In genomic region chr2:151575119-151575698, GRCm38 (mm10) we compare ENCODE assay signal across 8 mouse cellular contexts. TPM values are rescaled to one million over a fixed set of nuclear protein-coding genes. Genes with fewer than 3 reads are reported as not detected.
DNase-seq lines count a peak whose midpoint lies in the region; ATAC-seq and TF ChIP-seq lines count a peak whose summit lies in the region.

No protein-coding gene starts in this region.

- H3K27ac ChIP-seq in layer of hippocampus, adult 2 months: peak overlapping the region; percentile 99
- peak overlapping the region; percentile 86 for H3K27ac ChIP-seq in cerebellum, adult 2 months (ENCODE audit: insufficient read depth, low read length)
- H3K27ac ChIP-seq in intestine, postnatal 0 days (ENCODE audit: low read depth, low read length): peak overlapping the region; percentile 79; the same call in 1 of the 2 replicates
- H3K27ac ChIP-seq in lung, embryonic 16.5 days (ENCODE audit: low read length): peak overlapping the region; percentile 69; the same call in 1 of the 2 replicates

- no peaks in the 10 kb centered on the region for H3K36me3 ChIP-seq in intestine, postnatal 0 days (ENCODE audit: control insufficient read depth, insufficient read depth)
- no peaks in the 10 kb centered on the region for H3K36me3 ChIP-seq in lung, embryonic 16.5 days (ENCODE audit: control insufficient read depth, insufficient read depth, low read length)

- DNase-seq in layer of hippocampus, adult 2 months (ENCODE audit: low spot score in 2 of 2): no peak
- no peak for DNase-seq in layer of hippocampus, postnatal 25 days (ENCODE audit: extremely low spot score in 1 of 2, low spot score in 1 of 2)
- peak; percentile 53 to 58 for DNase-seq in cerebellum, adult 2 months
- peak; percentile 67 for DNase-seq in forelimb bud, embryonic 11.5 days (ENCODE audit: low read depth, low spot score)
- peak; percentile 25 for DNase-seq in retina, postnatal 7 days (ENCODE audit: low read depth, low spot score)
- DNase-seq in thymus, postnatal 14 days: no peak

- H3K27me3 ChIP-seq in cerebellum, adult 2 months (ENCODE audit: control insufficient read depth, insufficient read depth, low read length): no peaks in the 10 kb centered on the region
- no peaks in the 10 kb centered on the region for H3K27me3 ChIP-seq in intestine, postnatal 0 days (replicated peaks; ENCODE audit: control insufficient read depth, insufficient read depth, low read length)
- H3K27me3 ChIP-seq in lung, embryonic 16.5 days (ENCODE audit: control insufficient read depth, insufficient read depth, low read depth, low read length): no peaks in the 10 kb centered on the region; the same call in 1 of the 2 replicates

- peak overlapping the region; percentile 66 for H3K4me2 ChIP-seq in intestine, postnatal 0 days (replicated peaks; ENCODE audit: low read depth)
- peak overlapping the region; percentile 80 for H3K4me2 ChIP-seq in lung, embryonic 16.5 days (ENCODE audit: low read depth, low read length)

- 19% methylated on average over 7 of the region's 7 CpGs for WGBS in cerebellum, adult 2 months
- WGBS in intestine, postnatal 0 days: 31% methylated on average over 7 of the region's 7 CpGs
- WGBS in lung, embryonic 16.5 days: 21% methylated on average over 7 of the region's 7 CpGs

- H3K9me3 ChIP-seq in intestine, postnatal 0 days (ENCODE audit: control insufficient read depth): no peaks in the 10 kb centered on the region
- H3K9me3 ChIP-seq in lung, embryonic 16.5 days (ENCODE audit: control insufficient read depth, low read length): no peaks in the 10 kb centered on the region

- peak overlapping the region; percentile 60 for H3K4me3 ChIP-seq in layer of hippocampus, adult 2 months
- H3K4me3 ChIP-seq in cerebellum, adult 2 months (replicated peaks; ENCODE audit: insufficient read depth, low read depth, low read length): peak overlapping the region; percentile 90
- peak overlapping the region; percentile 34 for H3K4me3 ChIP-seq in intestine, postnatal 0 days (ENCODE audit: low read depth, low read length)
- peak overlapping the region; percentile 54 for H3K4me3 ChIP-seq in lung, embryonic 16.5 days (ENCODE audit: low read length)

- H3K9ac ChIP-seq in intestine, postnatal 0 days (ENCODE audit: low read depth, low read length): peak overlapping the region; percentile 42
- peak overlapping the region; percentile 72 for H3K9ac ChIP-seq in lung, embryonic 16.5 days (ENCODE audit: low read length)

- no peaks in the 10 kb centered on the region for H3K4me1 ChIP-seq in cerebellum, adult 2 months (ENCODE audit: control insufficient read depth, insufficient read depth, low read length)
- H3K4me1 ChIP-seq in intestine, postnatal 0 days (replicated peaks; ENCODE audit: control insufficient read depth, insufficient read depth, low read length): no peaks in the 10 kb centered on the region
- H3K4me1 ChIP-seq in lung, embryonic 16.5 days (replicated peaks; ENCODE audit: control insufficient read depth, insufficient read depth, low read length): peaks cover 4% of the 10 kb centered on the region

- ATAC-seq in intestine, postnatal 0 days: no peak
- peak; percentile 50 for ATAC-seq in lung, embryonic 16.5 days (ENCODE audit: low read depth)

- peak; percentile 78 for TF ChIP-seq CTCF in layer of hippocampus, adult 2 months (conservative IDR thresholded peaks at IDR 0.05)
- TF ChIP-seq CTCF in cerebellum, adult 2 months (IDR thresholded peaks at IDR 0.05; ENCODE audit: borderline replicate concordance, insufficient read depth, low read depth, low read length): no peak
- peak; percentile 73 for TF ChIP-seq CTCF in intestine, postnatal 0 days (IDR thresholded peaks at IDR 0.05; ENCODE audit: low read depth)

- TF ChIP-seq POLR2A in cerebellum, adult 2 months (IDR thresholded peaks at IDR 0.05; ENCODE audit: borderline replicate concordance, insufficient read depth, low read length): no peak

RNA-seq across cellular contexts. Expression of gene Sdcbp2, which starts 2.8 kb away (rescaled TPM):
- 1 to 10 TPM; 1.4 to 2.1 TPM for total RNA-seq in layer of hippocampus, adult 2 months (2021)
- total RNA-seq in layer of hippocampus, postnatal 25 days (2021): 1 to 10 TPM; 1.5 TPM
- 1.2 and 1.3 TPM in 2 replicates for polyA plus RNA-seq in cerebellum, adult 2 months (2012; rRNA removed)
- 55.2 and 66.7 TPM in 2 replicates for polyA plus RNA-seq in intestine, postnatal 0 days (2015; fragmentation: Nextera tagmentation; extraction: Ambion mirVana)
- 0.74 and 1.2 TPM in 2 replicates for polyA plus RNA-seq in lung, embryonic 16.5 days (2015; fragmentation: Nextera tagmentation; extraction: Ambion mirVana)

RNA-seq across cellular contexts. Expression of gene Fkbp1a, which starts 32.9 kb away (rescaled TPM):
- total RNA-seq in layer of hippocampus, adult 2 months (2021): 100 to 1,000 TPM; 892 to 923 TPM
- total RNA-seq in layer of hippocampus, postnatal 25 days (2021): 100 to 1,000 TPM; 877 to 984 TPM
- polyA plus RNA-seq in cerebellum, adult 2 months (2012; rRNA removed): 271 and 283 TPM in 2 replicates
- polyA plus RNA-seq in intestine, postnatal 0 days (2015; fragmentation: Nextera tagmentation; extraction: Ambion mirVana): 370 and 377 TPM in 2 replicates
- 699 and 778 TPM in 2 replicates for polyA plus RNA-seq in lung, embryonic 16.5 days (2015; fragmentation: Nextera tagmentation; extraction: Ambion mirVana)

RNA-seq across cellular contexts. Expression of gene Snph, which starts 57.2 kb away (rescaled TPM):
- total RNA-seq in layer of hippocampus, adult 2 months (2021): 100 to 1,000 TPM; 401 to 415 TPM
- 100 to 1,000 TPM; 380 to 402 TPM for total RNA-seq in layer of hippocampus, postnatal 25 days (2021)
- 119 and 131 TPM in 2 replicates for polyA plus RNA-seq in cerebellum, adult 2 months (2012; rRNA removed)
- 0.60 and 0.89 TPM in 2 replicates for polyA plus RNA-seq in intestine, postnatal 0 days (2015; fragmentation: Nextera tagmentation; extraction: Ambion mirVana)
- 0.69 and 0.87 TPM in 2 replicates for polyA plus RNA-seq in lung, embryonic 16.5 days (2015; fragmentation: Nextera tagmentation; extraction: Ambion mirVana)

Comparison
In these comparisons a context has a peak if more than half of its experiments do, and no peak if none do; other contexts are left out.
1. DNase-seq: peak in cerebellum, adult 2 months (2 of 2), forelimb bud, embryonic 11.5 days (single experiment) and retina, postnatal 7 days (single experiment); none in layer of hippocampus, adult 2 months (0 of 2), layer of hippocampus, postnatal 25 days (0 of 2) and thymus, postnatal 14 days (single experiment).
2. H3K4me3 ChIP-seq: peak in every context shown above with its lines; median percentile 90 in cerebellum, adult 2 months; 60 in layer of hippocampus, adult 2 months; 54 in lung, embryonic 16.5 days; 34 in intestine, postnatal 0 days.
3. RNA of gene Sdcbp2, which starts 2.8 kb away (polyA plus RNA-seq): 55.2 to 66.7 TPM in intestine, postnatal 0 days; 1.2 to 1.3 TPM in cerebellum, adult 2 months and 0.74 to 1.2 TPM in lung, embryonic 16.5 days; every median in the first group is over 10 times any median in the second.
4. RNA of gene Snph, which starts 57.2 kb away (polyA plus RNA-seq): 119 to 131 TPM in cerebellum, adult 2 months; 0.69 to 0.87 TPM in lung, embryonic 16.5 days and 0.60 to 0.89 TPM in intestine, postnatal 0 days; every median in the first group is over 10 times any median in the second.
5. Peak in every context shown above with its lines, with median percentiles within 50 percentile points of each other: H3K27ac ChIP-seq.